Mouse (Mus musculus): ENCODE data around the gene Tspan3. TPM values are rescaled to one million over a fixed set of nuclear protein-coding genes. Genes with fewer than 3 reads are reported as not detected.

Tspan3 gene
- polyA plus RNA-seq, 1 experiment from 2014 or later = 154 TPM

- Histone ChIP-seq H3K4me3 (ENCODE audit: low read depth, low read length) (no peak overlapping the region), H3K27ac (ENCODE audit: low read depth, low read length) (no peak overlapping the region), H3K9ac (ENCODE audit: low read depth, low read length) (no peak overlapping the region), H3K27me3 (replicated peaks; ENCODE audit: control insufficient read depth, insufficient read depth, low read length) (no peaks in the 10 kb centered on the region), H3K36me3 (ENCODE audit: control insufficient read depth, insufficient read depth, low read length) (peaks cover 14% of the 10 kb centered on the region; the same call in 1 of the 2 replicates), H3K4me1 (replicated peaks; ENCODE audit: control insufficient read depth, insufficient read depth, low read length) (no peaks in the 10 kb centered on the region), H3K4me2 (no peak overlapping the region), H3K9me3 (ENCODE audit: control insufficient read depth, low read length) (no peaks in the 10 kb centered on the region)
- WGBS = 88% methylated on average over 16 of the region's 16 CpGs
- DNase-seq (ENCODE audit: low spot score) = no peak
- no peak for ATAC-seq (replicated peaks; ENCODE audit: low FRiP score)
Observed at GRCm38 (mm10) chr9:56146326-56146923, 18.9 kb downstream of the Tspan3 start.

- H3K36me3 ChIP-seq (ENCODE audit: control insufficient read depth, insufficient read depth, low read length) = peaks cover 17% of the 10 kb centered on the region; the same call in 1 of the 2 replicates
- no peak for DNase-seq (ENCODE audit: low spot score)
- WGBS = 91% methylated on average over 7 of the region's 7 CpGs
- no peak for ATAC-seq (replicated peaks; ENCODE audit: low FRiP score)
- no peak overlapping the region for H3K4me3 ChIP-seq (ENCODE audit: low read depth, low read length)
- H3K9ac ChIP-seq (ENCODE audit: low read depth, low read length) = no peak overlapping the region
- H3K4me2 ChIP-seq = no peak overlapping the region
- no peaks in the 10 kb centered on the region for H3K9me3 ChIP-seq (ENCODE audit: control insufficient read depth, low read length)
- H3K4me1 ChIP-seq (replicated peaks; ENCODE audit: control insufficient read depth, insufficient read depth, low read length) = no peaks in the 10 kb centered on the region
- H3K27me3 ChIP-seq (replicated peaks; ENCODE audit: control insufficient read depth, insufficient read depth, low read length) = no peaks in the 10 kb centered on the region
- H3K27ac ChIP-seq (ENCODE audit: low read depth, low read length) = no peak overlapping the region
Observed at GRCm38 (mm10) chr9:56144366-56145003, 20.8 kb downstream of the Tspan3 start.

GRCm38 (mm10) chr9:56141776-56142175 lies 23.5 kb downstream of the Tspan3 start:
- Histone ChIP-seq H3K4me2 (no peak overlapping the region), H3K9me3 (ENCODE audit: control insufficient read depth, low read length) (no peaks in the 10 kb centered on the region), H3K27me3 (replicated peaks; ENCODE audit: control insufficient read depth, insufficient read depth, low read length) (no peaks in the 10 kb centered on the region), H3K36me3 (ENCODE audit: control insufficient read depth, insufficient read depth, low read length) (peaks cover 17% of the 10 kb centered on the region; the same call in 1 of the 2 replicates), H3K27ac (ENCODE audit: low read depth, low read length) (no peak overlapping the region), H3K4me3 (ENCODE audit: low read depth, low read length) (no peak overlapping the region), H3K9ac (ENCODE audit: low read depth, low read length) (no peak overlapping the region), H3K4me1 (replicated peaks; ENCODE audit: control insufficient read depth, insufficient read depth, low read length) (no peaks in the 10 kb centered on the region)
- WGBS = 85% methylated on average over 9 of the region's 9 CpGs
- DNase-seq (ENCODE audit: low spot score) = no peak
- no peak for ATAC-seq (replicated peaks; ENCODE audit: low FRiP score)

GRCm38 (mm10) chr9:56135590-56136197 lies 29.6 kb downstream of the Tspan3 start:
- Histone ChIP-seq H3K4me2 (no peak overlapping the region), H3K27me3 (replicated peaks; ENCODE audit: control insufficient read depth, insufficient read depth, low read length) (no peaks in the 10 kb centered on the region), H3K4me1 (replicated peaks; ENCODE audit: control insufficient read depth, insufficient read depth, low read length) (no peaks in the 10 kb centered on the region; the same call in 1 of the 2 replicates), H3K27ac (ENCODE audit: low read depth, low read length) (no peak overlapping the region), H3K36me3 (ENCODE audit: control insufficient read depth, insufficient read depth, low read length) (peaks cover 14% of the 10 kb centered on the region; the same call in 1 of the 2 replicates), H3K9ac (ENCODE audit: low read depth, low read length) (no peak overlapping the region), H3K4me3 (ENCODE audit: low read depth, low read length) (no peak overlapping the region), H3K9me3 (ENCODE audit: control insufficient read depth, low read length) (no peaks in the 10 kb centered on the region)
- DNase-seq (ENCODE audit: low spot score) (no peak), ATAC-seq (replicated peaks; ENCODE audit: low FRiP score) (no peak)
- 89% methylated on average over 4 of the region's 4 CpGs for WGBS

GRCm38 (mm10) chr9:56134614-56135013 lies 30.7 kb downstream of the Tspan3 start:
- DNase-seq (ENCODE audit: low spot score) = no peak
- H3K27me3 ChIP-seq (replicated peaks; ENCODE audit: control insufficient read depth, insufficient read depth, low read length) = no peaks in the 10 kb centered on the region
- H3K9ac ChIP-seq (ENCODE audit: low read depth, low read length) = no peak overlapping the region
- H3K4me1 ChIP-seq (replicated peaks; ENCODE audit: control insufficient read depth, insufficient read depth, low read length) = no peaks in the 10 kb centered on the region; the same call in 1 of the 2 replicates
- no peak overlapping the region for H3K4me3 ChIP-seq (ENCODE audit: low read depth, low read length)
- 95% methylated on average over 4 of the region's 4 CpGs for WGBS
- ATAC-seq (replicated peaks; ENCODE audit: low FRiP score) = no peak
- H3K4me2 ChIP-seq = no peak overlapping the region
- H3K9me3 ChIP-seq (ENCODE audit: control insufficient read depth, low read length) = no peaks in the 10 kb centered on the region
- H3K36me3 ChIP-seq (ENCODE audit: control insufficient read depth, insufficient read depth, low read length) = peaks cover 14% of the 10 kb centered on the region; the same call in 1 of the 2 replicates
- H3K27ac ChIP-seq (ENCODE audit: low read depth, low read length) = no peak overlapping the region

- H3K4me2 ChIP-seq = no peak overlapping the region
- H3K9me3 ChIP-seq (ENCODE audit: control insufficient read depth, low read length) = no peaks in the 10 kb centered on the region
- H3K4me3 ChIP-seq (ENCODE audit: low read depth, low read length) = no peak overlapping the region
- DNase-seq (ENCODE audit: low spot score) = no peak
- H3K27me3 ChIP-seq (replicated peaks; ENCODE audit: control insufficient read depth, insufficient read depth, low read length) = no peaks in the 10 kb centered on the region
- no peak overlapping the region for H3K9ac ChIP-seq (ENCODE audit: low read depth, low read length)
- H3K4me1 ChIP-seq (replicated peaks; ENCODE audit: control insufficient read depth, insufficient read depth, low read length) = no peaks in the 10 kb centered on the region; the same call in 1 of the 2 replicates
- ATAC-seq (replicated peaks; ENCODE audit: low FRiP score) = no peak
- 89% methylated on average over 5 of the region's 5 CpGs for WGBS
- peaks cover 14% of the 10 kb centered on the region; the same call in 1 of the 2 replicates for H3K36me3 ChIP-seq (ENCODE audit: control insufficient read depth, insufficient read depth, low read length)
- no peak overlapping the region for H3K27ac ChIP-seq (ENCODE audit: low read depth, low read length)
Observed at GRCm38 (mm10) chr9:56133970-56134369, 31.3 kb downstream of the Tspan3 start.

- no peak overlapping the region for H3K27ac ChIP-seq (ENCODE audit: low read depth, low read length)
- DNase-seq (ENCODE audit: low spot score) (no peak), ATAC-seq (replicated peaks; ENCODE audit: low FRiP score) (no peak)
- no peak overlapping the region for H3K9ac ChIP-seq (ENCODE audit: low read depth, low read length)
- no peaks in the 10 kb centered on the region; the same call in 1 of the 2 replicates for H3K4me1 ChIP-seq (replicated peaks; ENCODE audit: control insufficient read depth, insufficient read depth, low read length)
- WGBS = 79% methylated on average over 10 of the region's 10 CpGs
- H3K36me3 ChIP-seq (ENCODE audit: control insufficient read depth, insufficient read depth, low read length) = peaks cover 20% of the 10 kb centered on the region; the same call in 1 of the 2 replicates
- no peak overlapping the region for H3K4me2 ChIP-seq
- H3K9me3 ChIP-seq (ENCODE audit: control insufficient read depth, low read length) = no peaks in the 10 kb centered on the region
- H3K4me3 ChIP-seq (ENCODE audit: low read depth, low read length) = no peak overlapping the region
- H3K27me3 ChIP-seq (replicated peaks; ENCODE audit: control insufficient read depth, insufficient read depth, low read length) = no peaks in the 10 kb centered on the region
Observed at GRCm38 (mm10) chr9:56131813-56132525, 33.3 kb downstream of the Tspan3 start.

- H3K36me3 ChIP-seq (ENCODE audit: control insufficient read depth, insufficient read depth, low read length) = peaks cover 17% of the 10 kb centered on the region; the same call in 1 of the 2 replicates
- DNase-seq (ENCODE audit: low spot score) (no peak), ATAC-seq (replicated peaks; ENCODE audit: low FRiP score) (no peak)
- 54% methylated on average over 4 of the region's 4 CpGs for WGBS
- no peak overlapping the region for H3K27ac ChIP-seq (ENCODE audit: low read depth, low read length)
- H3K4me2 ChIP-seq = no peak overlapping the region
- no peaks in the 10 kb centered on the region for H3K27me3 ChIP-seq (replicated peaks; ENCODE audit: control insufficient read depth, insufficient read depth, low read length)
- no peaks in the 10 kb centered on the region; the same call in 1 of the 2 replicates for H3K4me1 ChIP-seq (replicated peaks; ENCODE audit: control insufficient read depth, insufficient read depth, low read length)
- no peak overlapping the region for H3K9ac ChIP-seq (ENCODE audit: low read depth, low read length)
- no peak overlapping the region for H3K4me3 ChIP-seq (ENCODE audit: low read depth, low read length)
- H3K9me3 ChIP-seq (ENCODE audit: control insufficient read depth, low read length) = no peaks in the 10 kb centered on the region
Observed at GRCm38 (mm10) chr9:56130536-56130935, 34.7 kb downstream of the Tspan3 start.
